Comparison of ENCODE assay signal across 8 mouse cellular contexts in genomic region chr4:117705361-117705760, GRCm38 (mm10). TPM values are rescaled to one million over a fixed set of nuclear protein-coding genes. Genes with fewer than 3 reads are reported as not detected.
DNase-seq lines count a peak whose midpoint lies in the region; ATAC-seq and TF ChIP-seq lines count a peak whose summit lies in the region.
"Had no signal": no experiment of that assay in that cellular context is flagged by ENCODE, and none has a peak within 500 bp of the region (broad histone marks: within the 10 kb centered on the region; RNA-seq: fewer than 3 reads in every experiment).

No protein-coding gene starts in this region.

- DNase-seq in liver: peak; percentile 27
- peak; percentile 34 for DNase-seq in MN1 (ENCODE audit: low spot score)
- DNase-seq in brain, embryonic 18.5 days (ENCODE audit: low read depth, low spot score): peak; percentile 26
- peak; percentile 47 to 57 for DNase-seq in left cerebral cortex, adult 2 months (ENCODE audit: extremely low spot score in 1 of 2, low spot score in 2 of 2)
- DNase-seq in retina, embryonic 14.5 days (ENCODE audit: low spot score): peak; percentile 89

- intact Hi-C loops in left cerebral cortex, adult 2 months (cut with DNase I): loop anchor here (1.0 to 10.0 kb wide), 3 partner anchors 66 to 589 kb away; partner anchors contain the start of gene Ptprf

- H3K4me3 ChIP-seq in liver, embryonic 12.5 days: no peak overlapping the region
- H3K4me3 ChIP-seq in left cerebral cortex, adult 2 months: no peak overlapping the region
- H3K4me3 ChIP-seq: megakaryocyte, embryonic 14.5 days had no signal

- H3K27me3 ChIP-seq in liver, embryonic 12.5 days (replicated peaks): no peaks in the 10 kb centered on the region; the same call in 1 of the 2 replicates

- H3K9ac ChIP-seq in liver, embryonic 12.5 days: no peak overlapping the region

- no peak for ATAC-seq in liver, embryonic 12.5 days
- 0 out of 2 replicates have a peak, but pooled peaks have one; percentile 25 for ATAC-seq in granulocyte monocyte progenitor cell, adult 5-6 weeks (replicated peaks; ENCODE audit: poor library complexity, severe bottlenecking)

- no peak overlapping the region for H3K4me2 ChIP-seq in liver, embryonic 12.5 days

- peak; percentile 75 for TF ChIP-seq CTCF in left cerebral cortex, adult 2 months (IDR thresholded peaks at IDR 0.05)

- H3K9me3 ChIP-seq in liver, embryonic 12.5 days (replicated peaks): no peaks in the 10 kb centered on the region
- H3K9me3 ChIP-seq: megakaryocyte, embryonic 14.5 days had no signal

- H3K4me1 ChIP-seq in liver, embryonic 12.5 days: no peaks in the 10 kb centered on the region
- H3K4me1 ChIP-seq: megakaryocyte, embryonic 14.5 days had no signal

- no peaks in the 10 kb centered on the region for H3K36me3 ChIP-seq in liver, embryonic 12.5 days

- WGBS in liver, embryonic 12.5 days (ENCODE audit: insufficient replicate concordance): 4% methylated on average over 7 of the region's 7 CpGs

- H3K27ac ChIP-seq in liver, embryonic 12.5 days: no peak overlapping the region
- no peak overlapping the region for H3K27ac ChIP-seq in left cerebral cortex, adult 2 months

RNA-seq across cellular contexts. Expression of gene Gm12845, which starts 18.9 kb away (rescaled TPM):
- polyA plus RNA-seq in liver, embryonic 12.5 days (2016; fragmentation: Nextera tagmentation; extraction: Ambion mirVana): not detected in 2 replicates
- not detected in 2 replicates for total RNA-seq in granulocyte monocyte progenitor cell, adult 5-6 weeks (2014; fragmentation: Nextera tagmentation)
- total RNA-seq in granulocyte monocyte progenitor cell, adult 5-6 weeks (2017): not detected in 2 replicates
- total RNA-seq in left cerebral cortex, adult 2 months (2021): not detected

RNA-seq across cellular contexts. Expression of gene Dmap1, which starts 23.3 kb away (rescaled TPM):
- 30.4 and 31.1 TPM in 2 replicates for polyA plus RNA-seq in liver, embryonic 12.5 days (2016; fragmentation: Nextera tagmentation; extraction: Ambion mirVana)
- 32.0 and 32.8 TPM in 2 replicates for total RNA-seq in granulocyte monocyte progenitor cell, adult 5-6 weeks (2014; fragmentation: Nextera tagmentation)
- 26.2 and 27.8 TPM in 2 replicates for total RNA-seq in granulocyte monocyte progenitor cell, adult 5-6 weeks (2017)
- 10 to 100 TPM; 37.3 to 42.0 TPM for total RNA-seq in left cerebral cortex, adult 2 months (2021)

Comparison
In these comparisons a context has a peak if more than half of its experiments do, and no peak if none do; other contexts are left out.
1. DNase-seq: peak in every context shown above with its lines; median percentile 89 in retina, embryonic 14.5 days; 52 in left cerebral cortex, adult 2 months; 34 in MN1; 27 in liver; 26 in brain, embryonic 18.5 days.